Mouse (Mus musculus): ENCODE results near the gene Abcg1. TPM values are rescaled to one million over a fixed set of nuclear protein-coding genes. Genes with fewer than 3 reads are reported as not detected.
A peak's percentile ranks its signal among the peaks of the same experiment; 100 is the strongest.

The Abcg1 gene
- total and polyA plus RNA-seq, 2 experiments from 2014 or later = 9.6 to 11.3 TPM

- DNase-seq (ENCODE audit: low spot score) = peak; percentile 43
- H3K9ac ChIP-seq (replicated peaks; ENCODE audit: low read depth, low read length) = no peak overlapping the region
- WGBS = 59% methylated on average over 8 of the region's 8 CpGs
- no peak overlapping the region for H3K4me3 ChIP-seq (ENCODE audit: low read depth, low read length)
- no peaks in the 10 kb centered on the region for H3K9me3 ChIP-seq (replicated peaks; ENCODE audit: control insufficient read depth, low read length)
- no peaks in the 10 kb centered on the region for H3K27me3 ChIP-seq (ENCODE audit: control insufficient read depth, insufficient read depth, low read length)
- TF ChIP-seq CTCF (IDR thresholded peaks at IDR 0.05; ENCODE audit: low read depth) (no peak), EP300 (IDR thresholded peaks at IDR 0.05; ENCODE audit: low read depth) (no peak)
- peaks cover 17% of the 10 kb centered on the region for H3K4me1 ChIP-seq (ENCODE audit: control insufficient read depth, insufficient read depth)
- no peaks in the 10 kb centered on the region; the same call in 1 of the 2 replicates for H3K36me3 ChIP-seq (replicated peaks; ENCODE audit: control insufficient read depth, insufficient read depth, low read length)
- H3K27ac ChIP-seq (ENCODE audit: low read depth) = peak overlapping the region; percentile 36; the same call in 1 of the 2 replicates
- no peak for ATAC-seq (ENCODE audit: insufficient read depth, low read depth)
- no peak overlapping the region for H3K4me2 ChIP-seq (ENCODE audit: low read depth, low read length)
These were observed 32.4 kb downstream of the Abcg1 start for GRCm38 (mm10) chr17:31089848-31090247.

GRCm38 (mm10) chr17:31091023-31091735 is 33.7 kb downstream of the Abcg1 start:
- H3K4me3 ChIP-seq (ENCODE audit: low read depth, low read length) = no peak overlapping the region
- peaks cover 17% of the 10 kb centered on the region for H3K4me1 ChIP-seq (ENCODE audit: control insufficient read depth, insufficient read depth)
- no peaks in the 10 kb centered on the region for H3K9me3 ChIP-seq (replicated peaks; ENCODE audit: control insufficient read depth, low read length)
- TF ChIP-seq CTCF (IDR thresholded peaks at IDR 0.05; ENCODE audit: low read depth) = no peak
- WGBS = 24% methylated on average over 13 of the region's 13 CpGs
- H3K36me3 ChIP-seq (replicated peaks; ENCODE audit: control insufficient read depth, insufficient read depth, low read length) = peaks cover under 1% of the 10 kb centered on the region
- no peak overlapping the region for H3K9ac ChIP-seq (replicated peaks; ENCODE audit: low read depth, low read length)
- ATAC-seq (ENCODE audit: insufficient read depth, low read depth) (no peak), DNase-seq (ENCODE audit: low spot score) (no peak)
- H3K4me2 ChIP-seq (ENCODE audit: low read depth, low read length) = no peak overlapping the region
- H3K27ac ChIP-seq (ENCODE audit: low read depth) = no peak overlapping the region
- no peaks in the 10 kb centered on the region for H3K27me3 ChIP-seq (ENCODE audit: control insufficient read depth, insufficient read depth, low read length)

GRCm38 (mm10) chr17:31094781-31095180 is 37.3 kb downstream of the Abcg1 start:
- Histone ChIP-seq H3K36me3 (replicated peaks; ENCODE audit: control insufficient read depth, insufficient read depth, low read length) (peaks cover 5% of the 10 kb centered on the region), H3K4me3 (ENCODE audit: low read depth, low read length) (no peak overlapping the region), H3K4me2 (ENCODE audit: low read depth, low read length) (no peak overlapping the region), H3K9me3 (replicated peaks; ENCODE audit: control insufficient read depth, low read length) (no peaks in the 10 kb centered on the region), H3K27me3 (ENCODE audit: control insufficient read depth, insufficient read depth, low read length) (no peaks in the 10 kb centered on the region), H3K27ac (ENCODE audit: low read depth) (no peak overlapping the region), H3K9ac (replicated peaks; ENCODE audit: low read depth, low read length) (no peak overlapping the region), H3K4me1 (ENCODE audit: control insufficient read depth, insufficient read depth) (peaks cover 8% of the 10 kb centered on the region; the same call in 1 of the 2 replicates)
- ATAC-seq (ENCODE audit: insufficient read depth, low read depth) = no peak
- no peak for DNase-seq (ENCODE audit: low spot score)
- 70% methylated on average over 5 of the region's 5 CpGs for WGBS
- no peak for TF ChIP-seq CTCF (IDR thresholded peaks at IDR 0.05; ENCODE audit: low read depth)
- no peak for TF ChIP-seq EP300 (IDR thresholded peaks at IDR 0.05; ENCODE audit: low read depth)

GRCm38 (mm10) chr17:31095570-31095969 is 38.1 kb downstream of the Abcg1 start:
- no peaks in the 10 kb centered on the region for H3K9me3 ChIP-seq (replicated peaks; ENCODE audit: control insufficient read depth, low read length)
- TF ChIP-seq EP300 (IDR thresholded peaks at IDR 0.05; ENCODE audit: low read depth) (no peak), CTCF (IDR thresholded peaks at IDR 0.05; ENCODE audit: low read depth) (no peak)
- peaks cover 5% of the 10 kb centered on the region for H3K36me3 ChIP-seq (replicated peaks; ENCODE audit: control insufficient read depth, insufficient read depth, low read length)
- no peak for ATAC-seq (ENCODE audit: insufficient read depth, low read depth)
- H3K27ac ChIP-seq (ENCODE audit: low read depth) = no peak overlapping the region
- 82% methylated on average over 7 of the region's 7 CpGs for WGBS
- H3K27me3 ChIP-seq (ENCODE audit: control insufficient read depth, insufficient read depth, low read length) = no peaks in the 10 kb centered on the region
- H3K9ac ChIP-seq (replicated peaks; ENCODE audit: low read depth, low read length) = no peak overlapping the region
- DNase-seq (ENCODE audit: low spot score) = no peak
- H3K4me2 ChIP-seq (ENCODE audit: low read depth, low read length) = no peak overlapping the region
- no peak overlapping the region for H3K4me3 ChIP-seq (ENCODE audit: low read depth, low read length)
- peaks cover 5% of the 10 kb centered on the region; the same call in 1 of the 2 replicates for H3K4me1 ChIP-seq (ENCODE audit: control insufficient read depth, insufficient read depth)

- Histone ChIP-seq H3K4me1 (ENCODE audit: control insufficient read depth, insufficient read depth) (no peaks in the 10 kb centered on the region), H3K9me3 (replicated peaks; ENCODE audit: control insufficient read depth, low read length) (no peaks in the 10 kb centered on the region), H3K4me3 (ENCODE audit: low read depth, low read length) (no peak overlapping the region), H3K36me3 (replicated peaks; ENCODE audit: control insufficient read depth, insufficient read depth, low read length) (peaks cover 5% of the 10 kb centered on the region), H3K4me2 (ENCODE audit: low read depth, low read length) (no peak overlapping the region), H3K27ac (ENCODE audit: low read depth) (no peak overlapping the region), H3K27me3 (ENCODE audit: control insufficient read depth, insufficient read depth, low read length) (no peaks in the 10 kb centered on the region), H3K9ac (replicated peaks; ENCODE audit: low read depth, low read length) (no peak overlapping the region)
- ATAC-seq (ENCODE audit: insufficient read depth, low read depth) (no peak), DNase-seq (ENCODE audit: low spot score) (no peak)
- 96% methylated on average over 2 of the region's 2 CpGs for whole genome bisulfite sequencing
- TF ChIP-seq EP300 (IDR thresholded peaks at IDR 0.05; ENCODE audit: low read depth) (no peak), CTCF (IDR thresholded peaks at IDR 0.05; ENCODE audit: low read depth) (no peak)
These were observed 39.4 kb downstream of the Abcg1 start for GRCm38 (mm10) chr17:31096893-31097292.

- no peak overlapping the region for H3K9ac ChIP-seq (replicated peaks; ENCODE audit: low read depth, low read length)
- 56% methylated on average over 5 of the region's 5 CpGs for WGBS
- no peak overlapping the region for H3K4me2 ChIP-seq (ENCODE audit: low read depth, low read length)
- ATAC-seq (ENCODE audit: insufficient read depth, low read depth) (no peak), DNase-seq (ENCODE audit: low spot score) (no peak)
- no peak overlapping the region for H3K27ac ChIP-seq (ENCODE audit: low read depth)
- H3K4me1 ChIP-seq (ENCODE audit: control insufficient read depth, insufficient read depth) = no peaks in the 10 kb centered on the region
- H3K27me3 ChIP-seq (ENCODE audit: control insufficient read depth, insufficient read depth, low read length) = no peaks in the 10 kb centered on the region
- H3K4me3 ChIP-seq (ENCODE audit: low read depth, low read length) = no peak overlapping the region
- peaks cover 5% of the 10 kb centered on the region for H3K36me3 ChIP-seq (replicated peaks; ENCODE audit: control insufficient read depth, insufficient read depth, low read length)
- H3K9me3 ChIP-seq (replicated peaks; ENCODE audit: control insufficient read depth, low read length) = no peaks in the 10 kb centered on the region
- TF ChIP-seq EP300 (IDR thresholded peaks at IDR 0.05; ENCODE audit: low read depth) (no peak), CTCF (IDR thresholded peaks at IDR 0.05; ENCODE audit: low read depth) (no peak)
These were observed 41.3 kb downstream of the Abcg1 start for GRCm38 (mm10) chr17:31098788-31099187.

Data from heart, postnatal 0 days (tissue).